Mouse (Mus musculus) heart, embryonic 11.5 days (tissue): ENCODE data around the gene Prps1. TPM values are rescaled to one million over a fixed set of nuclear protein-coding genes. Genes with fewer than 3 reads are reported as not detected.
"Not testable (repeated sequence)": the region's sequence is repeated elsewhere in the genome, so short reads cannot be mapped to it uniquely, and the experiment has no call there.

ENCODE experiments used
- ATAC-seq: fragments of 200-750 bp; cut with Nextera tagmentation; replicated peaks from 2 replicates; pipeline ENCODE4 v1.8.0; 2017; ENCODE audit warnings: moderate library complexity; ENCODE audit not compliant: insufficient number of reproducible peaks, low FRiP score, low TSS enrichment
- H3K27ac ChIP-seq: fragments of 300-500 bp; sonication (generic); 2 replicates; pipeline ENCODE4 v1.5.1; 2014; ENCODE audit warnings: mild to moderate bottlenecking, low read depth, low read length
- H3K27me3 ChIP-seq: fragments of 300-500 bp; sonication (generic); 2 replicates; pipeline ENCODE4 v1.6.1; 2014; ENCODE audit warnings: mild to moderate bottlenecking, low read length, mixed read lengths; ENCODE audit not compliant: control insufficient read depth, insufficient read depth
- H3K36me3 ChIP-seq: fragments of 300-500 bp; sonication (generic); 2 replicates; pipeline ENCODE4 v1.6.1; 2014; ENCODE audit warnings: mild to moderate bottlenecking, low read length, moderate library complexity, mixed read lengths; ENCODE audit not compliant: control insufficient read depth, insufficient read depth
- H3K4me1 ChIP-seq: fragments of 300-500 bp; sonication (generic); 2 replicates; pipeline ENCODE4 v1.6.1; 2014; ENCODE audit warnings: low read length; ENCODE audit not compliant: control insufficient read depth, insufficient read depth
- H3K4me2 ChIP-seq: fragments of 300-500 bp; sonication (generic); 2 replicates; pipeline ENCODE4 v1.6.1; 2014; ENCODE audit warnings: mild to moderate bottlenecking, moderate library complexity
- H3K4me3 ChIP-seq: fragments of 300-500 bp; sonication (generic); 2 replicates; pipeline ENCODE4 v1.5.1; 2014; ENCODE audit warnings: low read depth, low read length
- H3K9ac ChIP-seq: fragments of 300-500 bp; sonication (generic); 2 replicates; pipeline ENCODE4 v1.6.1; 2014; ENCODE audit warnings: mild to moderate bottlenecking, low read depth, low read length, moderate library complexity
- H3K9me3 ChIP-seq: fragments of 300-500 bp; sonication (generic); replicated peaks from 2 replicates; pipeline ENCODE4 v1.6.1; 2016; ENCODE audit warnings: low read length; ENCODE audit not compliant: control insufficient read depth
- WGBS: fragments of 180-500 bp; shearing (Covaris S2); extraction: QIAGEN DNeasy Blood & Tissue Kit; methylation state at CpG from one replicate; pipeline ENCODE4 v1.1.7; 2014; ENCODE audit not compliant: insufficient replicate concordance; 5-methylcytosine and 5-hydroxymethylcytosine counted together
- polyA plus RNA-seq: library from polyadenylated mRNA; unstranded; fragments of >200 nt; fragmentation: Nextera tagmentation; extraction: Ambion mirVana; gene quantifications from 2 replicates; pipeline ENCODE4 v1.2.1, GENCODE M21; 2014

Gene Prps1
- polyA plus RNA-seq, 1 experiment from 2014 or later: 59.5 TPM

GRCm38 (mm10) chrX:140506436-140507180, 50.2 kb downstream of the Prps1 start:
- Histone ChIP-seq H3K27ac (no peak overlapping the region), H3K9me3 (no peaks in the 10 kb centered on the region)
- 71% methylated on average over 6 of the region's 6 CpGs for WGBS

GRCm38 (mm10) chrX:140507377-140507776, 51.0 kb downstream of the Prps1 start:
- Histone ChIP-seq H3K4me1 (peaks cover 5% of the 10 kb centered on the region; the same call in 1 of the 2 replicates), H3K27ac (no peak overlapping the region), H3K27me3 (peaks cover 6% of the 10 kb centered on the region; the same call in 1 of the 2 replicates), H3K36me3 (no peaks in the 10 kb centered on the region), H3K9ac (no peak overlapping the region), H3K9me3 (no peaks in the 10 kb centered on the region), H3K4me3 (no peak overlapping the region), H3K4me2 (no peak overlapping the region)
- no peak for ATAC-seq
- 83% methylated on average over 1 of the region's 1 CpGs for WGBS

More at GRCm38 (mm10) chrX:140506436-140507180, 50.2 kb downstream of the Prps1 start:
- Histone ChIP-seq H3K9ac (no peak overlapping the region), H3K4me1 (peaks cover 10% of the 10 kb centered on the region; the same call in 1 of the 2 replicates), H3K36me3 (no peaks in the 10 kb centered on the region), H3K27me3 (peaks cover 6% of the 10 kb centered on the region; the same call in 1 of the 2 replicates), H3K4me3 (no peak overlapping the region), H3K4me2 (no peak overlapping the region)
- no peak for ATAC-seq

- H3K4me3 ChIP-seq, H3K9me3 ChIP-seq, H3K9ac ChIP-seq, H3K27ac ChIP-seq, H3K27me3 ChIP-seq, H3K4me1 ChIP-seq, H3K4me2 ChIP-seq, H3K36me3 ChIP-seq, ATAC-seq: not testable (repeated sequence)
- 82% methylated on average over 4 of the region's 4 CpGs for whole genome bisulfite sequencing
Observed at GRCm38 (mm10) chrX:140508791-140509190, 52.4 kb downstream of the Prps1 start.

- Histone ChIP-seq H3K36me3 (no peaks in the 10 kb centered on the region), H3K4me3 (no peak overlapping the region), H3K27me3 (peaks cover 8% of the 10 kb centered on the region), H3K9ac (no peak overlapping the region), H3K27ac (no peak overlapping the region), H3K4me2 (no peak overlapping the region), H3K4me1 (peaks cover 5% of the 10 kb centered on the region; the same call in 1 of the 2 replicates), H3K9me3 (no peaks in the 10 kb centered on the region)
- no peak for ATAC-seq
- WGBS: 56% methylated on average over 6 of the region's 6 CpGs
Observed at GRCm38 (mm10) chrX:140509817-140510216, 53.4 kb downstream of the Prps1 start.

GRCm38 (mm10) chrX:140510696-140511429, 54.5 kb downstream of the Prps1 start:
- Histone ChIP-seq H3K4me1 (peaks cover 5% of the 10 kb centered on the region; the same call in 1 of the 2 replicates), H3K9me3 (no peaks in the 10 kb centered on the region), H3K36me3 (no peaks in the 10 kb centered on the region), H3K4me3 (no peak overlapping the region), H3K27me3 (peaks cover 11% of the 10 kb centered on the region), H3K4me2 (peak overlapping the region; percentile 49), H3K27ac (no peak overlapping the region), H3K9ac (no peak overlapping the region)
- 45% methylated on average over 24 of the region's 24 CpGs for WGBS
- ATAC-seq: peak; percentile 61; the same call in 1 of the 2 replicates

- Histone ChIP-seq H3K9me3 (no peaks in the 10 kb centered on the region), H3K4me3 (no peak overlapping the region), H3K27me3 (peaks cover 11% of the 10 kb centered on the region), H3K4me2 (no peak overlapping the region), H3K27ac (no peak overlapping the region), H3K4me1 (peaks cover 5% of the 10 kb centered on the region; the same call in 1 of the 2 replicates), H3K36me3 (no peaks in the 10 kb centered on the region), H3K9ac (no peak overlapping the region)
- ATAC-seq: no peak
- 54% methylated on average over 7 of the region's 7 CpGs for WGBS
Observed at GRCm38 (mm10) chrX:140511687-140512651, 55.6 kb downstream of the Prps1 start.

- Histone ChIP-seq H3K27me3 (peaks cover 7% of the 10 kb centered on the region), H3K36me3 (no peaks in the 10 kb centered on the region), H3K27ac (no peak overlapping the region), H3K4me3 (no peak overlapping the region), H3K9me3 (no peaks in the 10 kb centered on the region), H3K4me1 (peaks cover 5% of the 10 kb centered on the region; the same call in 1 of the 2 replicates), H3K9ac (no peak overlapping the region), H3K4me2 (no peak overlapping the region)
- 74% methylated on average over 2 of the region's 2 CpGs for WGBS
- no peak for ATAC-seq
Observed at GRCm38 (mm10) chrX:140513379-140513778, 57.0 kb downstream of the Prps1 start.

- Histone ChIP-seq H3K9me3 (no peaks in the 10 kb centered on the region), H3K4me2 (no peak overlapping the region), H3K4me1 (no peaks in the 10 kb centered on the region), H3K9ac (no peak overlapping the region), H3K4me3 (no peak overlapping the region), H3K27ac (no peak overlapping the region), H3K36me3 (no peaks in the 10 kb centered on the region), H3K27me3 (peaks cover 4% of the 10 kb centered on the region)
- ATAC-seq: no peak
- 86% methylated on average over 8 of the region's 8 CpGs for WGBS
Observed at GRCm38 (mm10) chrX:140518351-140518750, 61.9 kb downstream of the Prps1 start.
